Mouse (Mus musculus): ENCODE results near the gene Abca1.

GRCm38 (mm10) chr4:52989248-52989647, 170.4 kb downstream of the Abca1 start, which contains the start of gene Nipsnap3a:
- TF ChIP-seq MAZ (IDR thresholded peaks at IDR 0.05; ENCODE audit: low read depth, low read length): no peak
- no peak for TF ChIP-seq CHD2 (IDR thresholded peaks at IDR 0.05; ENCODE audit: low read length)
- no peak for TF ChIP-seq HCFC1 (IDR thresholded peaks at IDR 0.05; ENCODE audit: low read depth, low read length)
- TF ChIP-seq TBP (IDR thresholded peaks at IDR 0.05; ENCODE audit: low read depth, low read length): no peak
- TF ChIP-seq POLR2A (IDR thresholded peaks at IDR 0.05; ENCODE audit: control insufficient read depth in 1 of 2, insufficient read depth in 1 of 2, low read depth in 1 of 2, low read length in 2 of 2, poor library complexity in 1 of 2): no peak
- TF ChIP-seq MXI1 (IDR thresholded peaks at IDR 0.05; ENCODE audit: low read depth, low read length): no peak
- no peak for TF ChIP-seq BHLHE40 (IDR thresholded peaks at IDR 0.05; ENCODE audit: borderline replicate concordance, low read depth, low read length)

Data from MEL (cell line).